Mouse (Mus musculus) liver, embryonic 16.5 days (tissue): ENCODE data around the gene Slc43a2. TPM values are rescaled to one million over a fixed set of nuclear protein-coding genes. Genes with fewer than 3 reads are reported as not detected.

Source experiments
- ATAC-seq: fragments of 200-750 bp; cut with Nextera tagmentation; 2 replicates; pipeline ENCODE4 v1.8.0; 2017; ENCODE audit warnings: low read depth, mild to moderate bottlenecking, moderate number of reproducible peaks, moderate library complexity
- H3K27ac ChIP-seq: fragments of 300-500 bp; sonication (generic); 2 replicates; pipeline ENCODE4 v1.5.1; 2014; ENCODE audit warnings: mild to moderate bottlenecking, low read length
- H3K27me3 ChIP-seq: fragments of 300-500 bp; sonication (generic); 2 replicates; pipeline ENCODE4 v1.6.1; 2014; ENCODE audit warnings: low read depth, low read length, mixed read lengths; ENCODE audit not compliant: control insufficient read depth, insufficient read depth
- H3K36me3 ChIP-seq: fragments of 300-500 bp; sonication (generic); 2 replicates; pipeline ENCODE4 v1.6.1; 2014; ENCODE audit warnings: mild to moderate bottlenecking; ENCODE audit not compliant: control insufficient read depth, insufficient read depth
- H3K4me1 ChIP-seq: fragments of 300-500 bp; sonication (generic); 2 replicates; pipeline ENCODE4 v1.6.1; 2014; ENCODE audit warnings: low read depth, low read length, mixed read lengths; ENCODE audit not compliant: control insufficient read depth
- H3K4me2 ChIP-seq: fragments of 300-500 bp; sonication (generic); 2 replicates; pipeline ENCODE4 v1.6.1; 2014; ENCODE audit warnings: low read depth, low read length, mixed read lengths
- H3K4me3 ChIP-seq: fragments of 300-500 bp; sonication (generic); 2 replicates; pipeline ENCODE4 v1.5.1; 2014; ENCODE audit warnings: low read depth, mild to moderate bottlenecking, low read length
- H3K9ac ChIP-seq: fragments of 300-500 bp; sonication (generic); 2 replicates; pipeline ENCODE4 v1.6.1; 2014; ENCODE audit warnings: low read depth, low read length
- H3K9me3 ChIP-seq: fragments of 300-500 bp; sonication (generic); replicated peaks from 2 replicates; pipeline ENCODE4 v1.6.1; 2016; ENCODE audit warnings: low read length; ENCODE audit not compliant: control insufficient read depth
- WGBS: fragments of 180-500 bp; shearing (Covaris S2); extraction: QIAGEN DNeasy Blood & Tissue Kit; methylation state at CpG from one replicate; pipeline ENCODE4 v1.1.7; 2014; ENCODE audit not compliant: insufficient replicate concordance; 5-methylcytosine and 5-hydroxymethylcytosine counted together
- polyA plus RNA-seq: library from polyadenylated mRNA; unstranded; fragments of >200 nt; fragmentation: Nextera tagmentation; extraction: Ambion mirVana; gene quantifications from 2 replicates; pipeline ENCODE4 v1.2.1, GENCODE M21; 2015

The Slc43a2 gene
- polyA plus RNA-seq, 1 experiment from 2014 or later = 4.5 TPM

- Histone ChIP-seq H3K4me2 (no peak overlapping the region), H3K36me3 (no peaks in the 10 kb centered on the region), H3K4me3 (no peak overlapping the region), H3K4me1 (no peaks in the 10 kb centered on the region), H3K27ac (no peak overlapping the region), H3K27me3 (no peaks in the 10 kb centered on the region), H3K9me3 (no peaks in the 10 kb centered on the region), H3K9ac (no peak overlapping the region)
- no peak for ATAC-seq
- 75% methylated on average over 2 of the region's 2 CpGs for WGBS
Observed at GRCm38 (mm10) chr11:75522793-75523192, 8.7 kb upstream of the Slc43a2 start.

GRCm38 (mm10) chr11:75525531-75526125 is 5.9 kb upstream of the Slc43a2 start:
- no peak for ATAC-seq

GRCm38 (mm10) chr11:75526943-75527342 is 4.6 kb upstream of the Slc43a2 start:
- no peak overlapping the region for H3K4me2 ChIP-seq
- peaks cover 10% of the 10 kb centered on the region for H3K4me1 ChIP-seq
- no peak overlapping the region for H3K27ac ChIP-seq
- no peaks in the 10 kb centered on the region for H3K27me3 ChIP-seq
- H3K36me3 ChIP-seq = no peaks in the 10 kb centered on the region
- no peak overlapping the region for H3K4me3 ChIP-seq
- WGBS = 66% methylated on average over 6 of the region's 6 CpGs
- no peaks in the 10 kb centered on the region for H3K9me3 ChIP-seq
- no peak overlapping the region for H3K9ac ChIP-seq
- ATAC-seq = no peak

More at GRCm38 (mm10) chr11:75525531-75526125, 5.9 kb upstream of the Slc43a2 start:
- Histone ChIP-seq H3K4me3 (no peak overlapping the region), H3K27me3 (no peaks in the 10 kb centered on the region), H3K9ac (no peak overlapping the region), H3K27ac (no peak overlapping the region), H3K9me3 (no peaks in the 10 kb centered on the region), H3K4me1 (peaks cover 2% of the 10 kb centered on the region), H3K4me2 (no peak overlapping the region), H3K36me3 (no peaks in the 10 kb centered on the region)
- 75% methylated on average over 15 of the region's 15 CpGs for WGBS

- Histone ChIP-seq H3K4me2 (no peak overlapping the region), H3K27me3 (peaks cover 11% of the 10 kb centered on the region), H3K4me1 (peaks cover 17% of the 10 kb centered on the region), H3K4me3 (no peak overlapping the region), H3K27ac (no peak overlapping the region), H3K36me3 (no peaks in the 10 kb centered on the region), H3K9ac (no peak overlapping the region), H3K9me3 (no peaks in the 10 kb centered on the region)
- no peak for ATAC-seq
- WGBS = 43% methylated on average over 4 of the region's 4 CpGs
Observed at GRCm38 (mm10) chr11:75529771-75530170, 1.7 kb upstream of the Slc43a2 start.

GRCm38 (mm10) chr11:75530325-75530724 is 1.2 kb upstream of the Slc43a2 start:
- WGBS = under 1% methylated on average over 10 of the region's 10 CpGs
- ATAC-seq = peak; percentile 41

GRCm38 (mm10) chr11:75530845-75531373 is 585 bp upstream of the Slc43a2 start:
- H3K9ac ChIP-seq = peak overlapping the region; percentile 86
- H3K4me3 ChIP-seq = peak overlapping the region; percentile 79
- H3K27me3 ChIP-seq = peaks cover 11% of the 10 kb centered on the region
- ATAC-seq = peak; percentile 14
- H3K4me1 ChIP-seq = peaks cover 26% of the 10 kb centered on the region
- H3K36me3 ChIP-seq = no peaks in the 10 kb centered on the region
- under 1% methylated on average over 31 of the region's 31 CpGs for whole genome bisulfite sequencing
- H3K9me3 ChIP-seq = no peaks in the 10 kb centered on the region
- peak overlapping the region; percentile 88 for H3K27ac ChIP-seq
- peak overlapping the region; percentile 100 for H3K4me2 ChIP-seq

More at GRCm38 (mm10) chr11:75530325-75530724, 1.2 kb upstream of the Slc43a2 start:
- Histone ChIP-seq H3K9ac (peak overlapping the region; percentile 86), H3K27ac (peak overlapping the region; percentile 88; the same call in 1 of the 2 replicates), H3K4me1 (peaks cover 22% of the 10 kb centered on the region), H3K36me3 (no peaks in the 10 kb centered on the region), H3K4me2 (peak overlapping the region; percentile 100), H3K9me3 (no peaks in the 10 kb centered on the region), H3K27me3 (peaks cover 11% of the 10 kb centered on the region), H3K4me3 (peak overlapping the region; percentile 79)

- no peaks in the 10 kb centered on the region for H3K36me3 ChIP-seq
- no peaks in the 10 kb centered on the region for H3K9me3 ChIP-seq
- peak overlapping the region; percentile 86 for H3K9ac ChIP-seq
- peak overlapping the region; percentile 100 for H3K4me2 ChIP-seq
- peaks cover 26% of the 10 kb centered on the region for H3K4me1 ChIP-seq
- no peak for ATAC-seq
- WGBS = 5% methylated on average over 38 of the region's 38 CpGs
- H3K27me3 ChIP-seq = peaks cover 11% of the 10 kb centered on the region
- H3K4me3 ChIP-seq = peak overlapping the region; percentile 79
- H3K27ac ChIP-seq = peak overlapping the region; percentile 88; the same call in 1 of the 2 replicates
Observed at GRCm38 (mm10) chr11:75532340-75533277, 1.1 kb downstream of the Slc43a2 start.

GRCm38 (mm10) chr11:75533314-75534015 is 2.0 kb downstream of the Slc43a2 start:
- no peaks in the 10 kb centered on the region for H3K9me3 ChIP-seq
- 48% methylated on average over 6 of the region's 6 CpGs for WGBS

More at GRCm38 (mm10) chr11:75533314-75534015, 2.0 kb downstream of the Slc43a2 start:
- ATAC-seq = no peak
- H3K27me3 ChIP-seq = peaks cover 11% of the 10 kb centered on the region
- no peaks in the 10 kb centered on the region for H3K36me3 ChIP-seq
- no peak overlapping the region; the same call in none of the 2 replicates for H3K27ac ChIP-seq
- 0 out of 2 replicates have a peak overlapping the region, but pooled peaks have one; percentile 100 for H3K4me2 ChIP-seq
- H3K9ac ChIP-seq = no peak overlapping the region
- peaks cover 26% of the 10 kb centered on the region for H3K4me1 ChIP-seq
- 0 out of 2 replicates have a peak overlapping the region, but pooled peaks have one; percentile 0 for H3K4me3 ChIP-seq
